Mouse (Mus musculus): ENCODE results near the gene BC051665. TPM values are rescaled to one million over a fixed set of nuclear protein-coding genes. Genes with fewer than 3 reads are reported as not detected.
A peak's percentile ranks its signal among the peaks of the same experiment; 100 is the strongest.

The BC051665 gene
- polyA plus RNA-seq, 1 experiment from 2014 or later = not detected

- ATAC-seq (replicated peaks; ENCODE audit: low FRiP score, low TSS enrichment, low read depth) = peak; percentile 64
- H3K4me2 ChIP-seq (ENCODE audit: low read length) = peak overlapping the region; percentile 45
- peaks cover 16% of the 10 kb centered on the region for H3K4me1 ChIP-seq (replicated peaks; ENCODE audit: control insufficient read depth, insufficient read depth, low read length)
- H3K9me3 ChIP-seq (ENCODE audit: control insufficient read depth, low read length) = no peaks in the 10 kb centered on the region
- H3K27ac ChIP-seq (ENCODE audit: low read depth) = peak overlapping the region; percentile 76
- DNase-seq (ENCODE audit: low spot score) = peak; percentile 89
- H3K36me3 ChIP-seq (ENCODE audit: control insufficient read depth, insufficient read depth, low read length) = peaks cover 24% of the 10 kb centered on the region
- H3K4me3 ChIP-seq (ENCODE audit: low read depth, low read length) = peak overlapping the region; percentile 13
- 15% methylated on average over 9 of the region's 9 CpGs for WGBS
- H3K27me3 ChIP-seq (replicated peaks; ENCODE audit: control insufficient read depth, insufficient read depth, low read length) = no peaks in the 10 kb centered on the region
- no peak overlapping the region for H3K9ac ChIP-seq (ENCODE audit: low read length)
Measured at GRCm38 (mm10) chr13:60738429-60738828, 47.7 kb downstream of the BC051665 start.

GRCm38 (mm10) chr13:60737632-60738324 is 48.4 kb downstream of the BC051665 start:
- peak; percentile 85 for ATAC-seq (replicated peaks; ENCODE audit: low FRiP score, low TSS enrichment, low read depth)
- peak overlapping the region; percentile 45 for H3K4me2 ChIP-seq (ENCODE audit: low read length)
- H3K36me3 ChIP-seq (ENCODE audit: control insufficient read depth, insufficient read depth, low read length) = peaks cover 24% of the 10 kb centered on the region
- peaks cover 16% of the 10 kb centered on the region for H3K4me1 ChIP-seq (replicated peaks; ENCODE audit: control insufficient read depth, insufficient read depth, low read length)
- H3K4me3 ChIP-seq (ENCODE audit: low read depth, low read length) = peak overlapping the region; percentile 13
- H3K27ac ChIP-seq (ENCODE audit: low read depth) = peak overlapping the region; percentile 76
- H3K9me3 ChIP-seq (ENCODE audit: control insufficient read depth, low read length) = no peaks in the 10 kb centered on the region
- no peaks in the 10 kb centered on the region for H3K27me3 ChIP-seq (replicated peaks; ENCODE audit: control insufficient read depth, insufficient read depth, low read length)
- H3K9ac ChIP-seq (ENCODE audit: low read length) = no peak overlapping the region
- DNase-seq (ENCODE audit: low spot score) = peak; percentile 81
- WGBS = 7% methylated on average over 9 of the region's 9 CpGs

- 44% methylated on average over 13 of the region's 13 CpGs for WGBS
- DNase-seq (ENCODE audit: low spot score) (peak; percentile 56), ATAC-seq (replicated peaks; ENCODE audit: low FRiP score, low TSS enrichment, low read depth) (no peak)
- no peak overlapping the region for H3K9ac ChIP-seq (ENCODE audit: low read length)
- H3K36me3 ChIP-seq (ENCODE audit: control insufficient read depth, insufficient read depth, low read length) = peaks cover 15% of the 10 kb centered on the region
- no peaks in the 10 kb centered on the region for H3K9me3 ChIP-seq (ENCODE audit: control insufficient read depth, low read length)
- peaks cover 16% of the 10 kb centered on the region for H3K4me1 ChIP-seq (replicated peaks; ENCODE audit: control insufficient read depth, insufficient read depth, low read length)
- H3K4me3 ChIP-seq (ENCODE audit: low read depth, low read length) = no peak overlapping the region
- H3K27ac ChIP-seq (ENCODE audit: low read depth) = peak overlapping the region; percentile 39
- no peak overlapping the region for H3K4me2 ChIP-seq (ENCODE audit: low read length)
- H3K27me3 ChIP-seq (replicated peaks; ENCODE audit: control insufficient read depth, insufficient read depth, low read length) = no peaks in the 10 kb centered on the region
Measured at GRCm38 (mm10) chr13:60736421-60737105, 49.6 kb downstream of the BC051665 start.

GRCm38 (mm10) chr13:60735306-60735705 is 50.9 kb downstream of the BC051665 start:
- Histone ChIP-seq H3K4me2 (ENCODE audit: low read length) (no peak overlapping the region), H3K27ac (ENCODE audit: low read depth) (no peak overlapping the region), H3K27me3 (replicated peaks; ENCODE audit: control insufficient read depth, insufficient read depth, low read length) (no peaks in the 10 kb centered on the region), H3K4me1 (replicated peaks; ENCODE audit: control insufficient read depth, insufficient read depth, low read length) (peaks cover 16% of the 10 kb centered on the region), H3K9ac (ENCODE audit: low read length) (no peak overlapping the region), H3K36me3 (ENCODE audit: control insufficient read depth, insufficient read depth, low read length) (peaks cover 19% of the 10 kb centered on the region), H3K9me3 (ENCODE audit: control insufficient read depth, low read length) (no peaks in the 10 kb centered on the region), H3K4me3 (ENCODE audit: low read depth, low read length) (no peak overlapping the region)
- no peak for ATAC-seq (replicated peaks; ENCODE audit: low FRiP score, low TSS enrichment, low read depth)
- WGBS = 90% methylated on average over 9 of the region's 9 CpGs
- DNase-seq (ENCODE audit: low spot score) = no peak

Other genes starting within 250 kb of the BC051665 start
- gene Dapk1, start 184.4 kb downstream of the BC051665 start, polyA plus RNA-seq (2014; fragmentation: Nextera tagmentation; extraction: Ambion mirVana) = 14.8 and 15.0 TPM in 2 replicates
- not detected in 2 replicates for gene Ctsll3, start 16.5 kb upstream of the BC051665 start, polyA plus RNA-seq (2014; fragmentation: Nextera tagmentation; extraction: Ambion mirVana)
- 0.13 and 0.20 TPM in 2 replicates for gene 4930486L24Rik, start 78.1 kb upstream of the BC051665 start, polyA plus RNA-seq (2014; fragmentation: Nextera tagmentation; extraction: Ambion mirVana)
- gene Gm49392, start 110.5 kb upstream of the BC051665 start, polyA plus RNA-seq (2014; fragmentation: Nextera tagmentation; extraction: Ambion mirVana) = not detected in 2 replicates
- 3.7 TPM in 2 replicates for gene Ctla2b, start 111.1 kb upstream of the BC051665 start, polyA plus RNA-seq (2014; fragmentation: Nextera tagmentation; extraction: Ambion mirVana)
- gene Tpbpb, start 118.5 kb upstream of the BC051665 start, polyA plus RNA-seq (2014; fragmentation: Nextera tagmentation; extraction: Ambion mirVana) = not detected in 2 replicates
- gene Gm49393, start 149.2 kb upstream of the BC051665 start, polyA plus RNA-seq (2014; fragmentation: Nextera tagmentation; extraction: Ambion mirVana) = 0.59 TPM in 1 of 2 replicates, not detected in the other
- gene Gm49391, start 150.2 kb upstream of the BC051665 start, polyA plus RNA-seq (2014; fragmentation: Nextera tagmentation; extraction: Ambion mirVana) = 1.4 and 1.7 TPM in 2 replicates
- 25.3 and 29.5 TPM in 2 replicates for gene Ctla2a, start 150.3 kb upstream of the BC051665 start, polyA plus RNA-seq (2014; fragmentation: Nextera tagmentation; extraction: Ambion mirVana)
- gene Tpbpa, start 155.6 kb upstream of the BC051665 start, polyA plus RNA-seq (2014; fragmentation: Nextera tagmentation; extraction: Ambion mirVana) = not detected in 2 replicates
- gene Ctsj, start 219.6 kb upstream of the BC051665 start, polyA plus RNA-seq (2014; fragmentation: Nextera tagmentation; extraction: Ambion mirVana) = not detected in 2 replicates

Data from intestine, embryonic 14.5 days (tissue).